Mouse (Mus musculus) left cerebral cortex, adult 9 months (tissue): ENCODE measurements at regions not wholly inside any gene's neighbourhood (a gene's known extent, or its start where the extent isn't known, plus 50 kb on each side); places are given as distances from the start of the nearest gene placed in this dataset.
A peak's percentile ranks its signal among the peaks of the same experiment; 100 is the strongest.

Experiments used
- DNase-seq, 2 experiments: peaks; one replicate each; pipeline ENCODE4 v3.0.0; 2022; ENCODE audit warnings: low spot score in 2 of 2

- DNase-seq: no peak
These were observed 475.2 kb upstream of the Gm26657 start for GRCm38 (mm10) chr4:56264626-56265025.

DNA sequence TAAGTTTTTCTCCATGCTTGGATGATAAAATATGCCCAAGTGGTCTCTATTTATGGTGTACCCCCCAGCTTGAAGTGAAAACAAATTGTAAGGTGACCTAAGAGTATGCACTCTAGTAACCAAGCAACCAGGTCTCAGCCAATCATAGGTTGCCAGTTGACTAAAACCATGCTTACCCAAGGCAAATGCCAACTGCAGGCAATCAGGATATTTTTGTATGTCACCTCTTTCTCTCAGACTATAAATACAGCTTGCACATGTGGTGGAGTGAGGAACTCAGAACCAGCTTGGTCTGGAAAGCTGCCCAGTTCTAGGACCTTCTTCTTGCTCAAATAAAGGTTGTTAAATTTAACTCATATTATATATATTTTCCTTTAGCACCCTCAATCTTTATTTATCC lies 476.0 kb upstream of the Gm26657 start:
- peak in 1 of 2 experiments; percentile 11 for DNase-seq

DNA sequence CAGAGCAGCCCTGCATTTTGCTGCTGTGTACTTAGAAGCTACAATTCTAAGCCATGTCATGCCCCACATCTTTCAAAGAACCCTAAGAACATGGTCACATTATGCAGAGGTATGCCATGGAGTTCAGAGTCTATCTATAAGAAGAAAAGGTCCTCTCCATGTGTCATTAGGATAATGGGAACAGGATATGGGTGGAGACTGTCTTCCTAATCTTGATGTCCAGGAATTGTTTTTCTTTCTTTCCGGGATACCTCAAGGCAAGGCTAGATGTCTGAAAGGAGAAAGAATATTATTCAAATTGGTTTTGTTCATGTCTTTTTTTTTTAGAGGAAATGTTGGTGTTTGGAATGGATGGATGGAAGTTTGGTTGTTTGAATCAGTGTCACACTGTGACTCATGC lies 477.3 kb upstream of the Gm26657 start:
- DNase-seq: no peak

DNA sequence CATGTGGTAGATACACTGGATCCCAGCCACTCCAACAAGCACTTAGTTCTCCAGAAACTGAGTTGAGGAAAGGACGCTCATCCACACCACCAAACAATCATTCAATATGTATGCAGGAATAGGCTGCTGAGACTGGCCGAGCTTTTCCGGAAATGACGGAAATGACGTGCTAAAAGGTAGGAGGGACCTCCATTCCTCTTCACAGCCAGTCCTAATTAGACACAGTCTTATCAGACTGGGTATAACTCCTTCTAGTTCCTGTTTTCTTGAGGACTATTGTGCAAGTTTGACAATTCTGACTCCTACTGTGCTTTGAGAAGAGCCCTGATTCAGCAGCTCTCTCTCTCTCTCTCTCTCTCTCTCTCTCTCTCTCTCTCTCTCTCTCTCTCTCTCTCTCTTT lies 477.9 kb upstream of the Gm26657 start:
- no peak for DNase-seq

- DNase-seq: no peak
These were observed 487.5 kb upstream of the Gm26657 start for GRCm38 (mm10) chr4:56252375-56252774.

- DNase-seq: no peak
These were observed 488.1 kb upstream of the Gm26657 start for GRCm38 (mm10) chr4:56251766-56252165.

DNA sequence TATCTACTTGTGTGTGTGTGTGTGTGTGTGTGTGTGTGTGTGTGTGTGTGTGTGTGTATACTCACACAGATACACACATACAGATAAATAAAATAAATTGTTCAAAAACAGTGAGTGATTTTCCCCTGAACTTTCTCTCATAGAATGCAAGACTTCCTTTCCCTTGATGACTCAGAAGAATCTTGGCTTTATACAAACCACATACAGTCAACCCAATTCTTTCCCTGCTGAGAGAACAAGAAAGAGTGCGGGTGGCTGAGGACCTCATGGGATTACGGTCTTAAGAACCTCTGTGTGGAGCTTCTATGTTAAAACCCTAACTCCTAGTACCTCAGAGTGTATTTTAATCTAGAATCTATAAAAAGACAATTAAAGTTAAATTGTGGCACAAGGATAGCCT lies 489.3 kb upstream of the Gm26657 start:
- DNase-seq: no peak

DNA sequence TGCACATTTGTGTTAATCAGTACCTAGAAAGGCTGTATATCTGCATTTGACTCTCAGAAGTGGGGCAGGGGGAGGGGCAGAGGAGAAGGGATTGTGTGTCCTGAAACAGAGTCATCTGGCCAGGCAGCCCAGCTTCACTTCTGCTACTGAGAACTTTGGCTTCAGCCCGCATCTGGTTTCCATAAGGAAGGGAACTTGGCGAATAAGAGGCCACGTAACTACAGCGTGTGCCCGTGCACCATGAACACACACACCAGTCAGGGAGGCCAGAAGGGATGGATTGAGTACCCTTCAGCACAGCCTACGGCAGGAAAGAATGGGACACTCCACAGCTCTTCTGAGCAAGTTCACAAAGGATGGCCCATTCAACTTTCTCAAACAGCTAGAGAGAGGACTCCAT lies 496.0 kb upstream of the Gm26657 start:
- no peak for DNase-seq

DNA sequence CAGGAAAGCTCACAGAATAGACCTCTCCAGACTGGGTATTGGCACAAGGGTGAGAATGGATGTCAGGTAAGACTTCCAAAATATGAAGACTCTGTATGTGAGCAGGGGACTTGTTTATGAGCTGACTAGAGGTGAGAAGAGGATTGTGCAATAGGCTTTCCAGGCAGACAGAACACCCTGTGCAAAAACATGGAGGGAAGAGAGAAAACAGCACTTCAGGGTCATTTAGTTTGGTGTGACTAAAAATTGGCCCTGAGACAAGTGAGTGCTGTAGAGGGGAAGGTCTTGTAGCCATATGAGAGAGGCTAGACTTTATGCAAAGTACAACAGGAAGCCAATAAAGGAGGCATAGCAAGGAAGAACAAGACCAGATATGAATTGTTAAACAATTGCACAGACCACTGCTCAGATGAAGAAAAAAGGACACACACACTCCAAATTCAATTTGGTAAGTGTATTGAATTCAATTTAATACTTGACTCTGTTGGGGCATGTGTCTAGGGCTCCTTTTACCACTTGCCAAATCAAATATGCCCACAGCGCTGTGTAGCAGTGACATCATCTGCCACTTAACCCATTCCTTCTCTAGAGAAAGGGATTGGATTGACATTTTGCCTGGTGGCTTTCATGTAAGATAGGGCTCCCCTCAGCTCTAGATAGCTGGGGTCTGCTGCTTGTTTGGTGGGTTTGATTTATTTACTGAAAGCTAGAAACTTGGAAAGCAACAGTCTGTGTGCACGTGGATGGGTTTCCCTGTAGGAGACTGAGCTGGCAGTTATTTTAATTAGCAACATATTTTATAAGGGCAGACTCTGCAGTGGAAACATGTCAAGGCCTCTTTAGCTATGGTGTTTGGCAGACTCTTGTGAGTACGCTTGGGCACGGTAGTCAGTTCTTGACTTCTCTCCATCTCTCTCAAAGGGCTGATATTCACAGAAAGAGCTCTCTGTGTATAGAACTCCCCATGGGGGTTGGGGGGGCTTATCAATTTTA lies 501.1 kb upstream of the Gm26657 start:
- DNase-seq: no peak

DNA sequence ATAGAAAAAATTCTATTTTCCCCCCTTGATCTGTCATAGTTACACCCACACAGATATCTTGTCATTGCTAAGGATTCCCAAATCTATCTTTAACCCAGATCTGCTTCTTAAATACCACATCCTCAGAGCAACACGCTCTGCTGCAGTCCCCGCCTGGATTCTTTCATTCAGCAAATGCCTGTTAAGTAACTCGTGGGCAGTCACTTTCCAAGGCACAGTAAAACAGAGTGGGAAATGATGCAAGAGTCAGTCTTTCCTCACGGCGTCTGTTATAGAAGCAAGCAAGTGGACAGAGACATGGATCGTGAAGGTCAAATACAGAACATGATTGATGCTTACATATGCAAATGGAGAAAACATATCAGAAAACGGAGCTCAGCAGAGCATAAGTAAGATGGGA lies 508.5 kb upstream of the Gm26657 start:
- no peak for DNase-seq

GRCm38 (mm10) chr4:56230451-56230850 lies 509.4 kb upstream of the Gm26657 start:
- DNase-seq: no peak

GRCm38 (mm10) chr4:56226493-56226892 lies 513.4 kb upstream of the Gm26657 start:
- DNase-seq: no peak

DNA sequence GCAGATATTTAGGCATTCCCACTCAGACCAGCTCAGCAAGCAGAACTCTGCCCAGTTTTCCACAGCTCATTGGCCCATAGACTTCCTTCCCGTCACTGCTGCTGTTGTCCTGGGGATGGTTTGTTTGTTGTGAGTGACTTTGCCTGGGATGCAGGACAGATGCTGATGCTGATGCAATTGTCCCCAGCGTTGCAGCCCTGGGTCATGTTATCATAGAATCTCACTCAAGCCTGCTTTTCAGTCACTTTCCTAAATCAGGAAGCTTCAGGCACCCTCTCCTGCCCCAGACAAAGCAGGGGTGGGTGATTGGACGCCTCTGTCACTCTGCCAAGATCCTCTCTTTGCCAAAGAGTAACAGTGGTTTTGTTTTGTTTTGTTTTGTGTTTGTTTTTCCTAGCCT lies 515.3 kb upstream of the Gm26657 start:
- DNase-seq: no peak

DNA sequence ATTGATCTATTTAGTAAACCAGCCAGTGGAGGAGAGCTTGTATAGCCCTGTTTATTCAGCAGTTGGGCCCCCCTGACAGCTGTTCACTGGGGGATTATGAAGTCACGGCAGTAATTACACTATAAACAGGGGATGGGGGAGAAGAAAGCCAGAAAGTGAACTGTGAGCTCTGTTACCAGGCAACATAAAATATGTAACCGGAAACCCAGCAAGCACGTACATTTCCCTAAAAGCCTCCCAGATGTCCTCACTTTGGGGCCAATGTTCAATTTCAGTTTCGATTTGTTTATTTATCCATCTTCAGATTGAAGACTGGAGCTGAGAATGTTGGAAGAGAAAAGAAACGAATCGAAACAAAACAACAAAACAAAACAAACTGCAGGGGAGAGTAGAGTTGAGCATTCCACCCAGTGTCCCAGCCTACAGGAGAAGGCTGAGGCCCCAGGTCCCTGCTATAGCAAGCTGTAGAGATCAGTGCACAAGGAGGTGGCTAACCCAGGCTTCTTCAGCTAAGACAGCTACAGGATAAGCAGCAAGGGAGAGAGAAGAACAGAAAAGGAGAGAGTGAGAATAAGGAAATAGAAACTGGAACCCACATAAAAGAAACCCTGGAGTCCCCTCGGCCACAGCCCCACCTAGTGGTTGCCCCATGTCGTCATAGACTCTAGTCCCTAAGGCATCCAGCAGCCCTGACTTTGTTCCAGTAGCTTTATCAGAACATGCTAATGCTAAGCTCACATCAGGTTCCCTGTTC lies 517.7 kb upstream of the Gm26657 start:
- peak in 1 of 2 experiments; percentile 19 for DNase-seq

DNA sequence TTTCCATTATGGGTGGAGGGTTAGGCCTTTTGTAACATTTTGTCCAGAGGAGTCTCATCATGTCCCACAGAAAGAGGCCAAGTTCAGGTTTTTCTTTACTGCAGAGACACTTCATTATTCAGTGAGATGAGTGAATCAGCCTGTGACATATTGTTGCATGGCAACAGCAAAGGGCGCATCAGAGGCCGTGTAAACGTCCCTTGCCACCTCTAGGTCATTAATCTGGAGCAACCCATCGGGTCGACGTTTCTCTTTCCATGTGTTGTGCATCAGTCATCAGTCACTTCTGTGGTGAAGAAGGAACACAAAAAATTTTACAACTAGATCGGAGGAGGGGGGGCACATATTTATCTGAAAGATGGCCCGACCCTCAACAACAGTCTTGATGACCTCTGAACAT lies 519.3 kb upstream of the Gm26657 start:
- DNase-seq: no peak

DNA sequence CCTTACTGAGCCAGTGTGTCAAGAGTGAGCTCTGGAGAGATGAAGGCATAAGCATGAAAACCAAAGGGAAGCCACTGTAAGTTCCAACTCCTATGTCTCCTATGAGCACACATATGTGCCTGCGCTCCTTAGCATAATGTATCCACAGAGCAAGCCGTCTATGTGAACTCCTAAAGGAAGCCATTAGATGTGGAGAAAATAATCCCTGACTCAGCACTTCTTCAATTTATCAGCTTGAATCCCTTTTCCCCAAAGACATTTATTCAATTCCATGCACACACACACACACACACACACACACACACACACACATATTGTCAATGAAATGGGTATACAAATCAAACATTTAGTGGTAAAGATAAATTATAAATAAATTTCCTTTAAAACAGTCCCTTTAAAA lies 530.4 kb upstream of the Gm26657 start:
- DNase-seq: no peak

DNA sequence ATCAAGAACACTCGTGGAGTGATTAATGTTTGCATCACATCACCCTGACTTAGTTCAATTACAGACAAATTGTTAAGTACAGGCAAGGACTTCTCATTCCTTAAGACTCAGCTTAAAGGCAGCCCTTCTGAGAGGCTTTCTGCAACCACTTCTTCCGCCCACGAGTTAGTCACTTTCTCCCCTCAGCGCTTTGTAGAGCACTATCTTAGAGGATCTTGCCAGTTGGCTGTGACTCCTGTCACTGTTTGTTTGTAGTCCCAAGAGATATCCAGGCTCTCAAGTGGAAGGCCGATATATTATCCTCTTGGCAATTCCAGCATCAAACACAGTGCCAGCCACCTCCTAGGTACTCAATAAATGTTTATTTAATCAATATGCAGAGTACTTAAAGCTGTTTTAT lies 532.1 kb upstream of the Gm26657 start:
- DNase-seq: no peak

- no peak for DNase-seq
These were observed 534.8 kb upstream of the Gm26657 start for GRCm38 (mm10) chr4:56205069-56205468.

DNA sequence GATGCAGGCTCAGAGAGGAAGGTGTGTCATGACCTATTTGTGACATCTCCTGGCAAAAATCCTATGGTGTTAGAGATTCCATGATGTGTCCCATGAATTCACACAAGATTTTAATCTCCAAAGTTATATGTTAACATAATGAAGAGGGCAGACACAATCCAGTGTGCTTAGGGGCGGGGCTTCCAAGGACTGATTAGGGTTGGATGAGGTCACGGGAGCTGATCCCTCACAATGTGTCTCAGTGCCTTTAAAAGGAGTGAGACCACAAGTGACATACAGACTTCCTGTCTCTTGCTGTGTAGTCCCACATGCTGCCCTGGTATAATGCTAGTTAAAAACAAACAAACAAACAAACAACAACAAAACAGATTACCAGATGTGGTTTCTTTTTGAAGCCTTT lies 546.5 kb upstream of the Gm26657 start:
- DNase-seq: no peak

- no peak for DNase-seq
These were observed 547.4 kb upstream of the Gm26657 start for GRCm38 (mm10) chr4:56192516-56192915.

DNA sequence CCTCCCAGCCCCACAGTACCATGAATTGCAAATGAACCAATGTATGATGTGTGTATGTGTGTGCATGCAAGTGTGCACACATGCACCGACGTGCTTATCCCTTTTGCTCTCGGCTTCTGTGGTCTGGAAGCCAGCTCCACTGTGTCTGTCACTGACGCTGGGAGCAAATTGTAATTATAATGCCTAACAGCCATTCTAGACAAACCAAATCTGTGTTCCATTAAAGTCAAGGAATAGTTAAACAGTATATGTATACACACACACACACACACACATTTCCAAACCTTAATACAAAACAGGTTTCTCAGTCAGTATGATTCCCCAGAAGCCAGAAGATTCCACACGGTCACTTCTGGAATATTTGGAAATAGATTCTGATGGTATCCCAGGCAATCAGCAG lies 560.3 kb upstream of the Gm26657 start:
- no peak for DNase-seq

DNA sequence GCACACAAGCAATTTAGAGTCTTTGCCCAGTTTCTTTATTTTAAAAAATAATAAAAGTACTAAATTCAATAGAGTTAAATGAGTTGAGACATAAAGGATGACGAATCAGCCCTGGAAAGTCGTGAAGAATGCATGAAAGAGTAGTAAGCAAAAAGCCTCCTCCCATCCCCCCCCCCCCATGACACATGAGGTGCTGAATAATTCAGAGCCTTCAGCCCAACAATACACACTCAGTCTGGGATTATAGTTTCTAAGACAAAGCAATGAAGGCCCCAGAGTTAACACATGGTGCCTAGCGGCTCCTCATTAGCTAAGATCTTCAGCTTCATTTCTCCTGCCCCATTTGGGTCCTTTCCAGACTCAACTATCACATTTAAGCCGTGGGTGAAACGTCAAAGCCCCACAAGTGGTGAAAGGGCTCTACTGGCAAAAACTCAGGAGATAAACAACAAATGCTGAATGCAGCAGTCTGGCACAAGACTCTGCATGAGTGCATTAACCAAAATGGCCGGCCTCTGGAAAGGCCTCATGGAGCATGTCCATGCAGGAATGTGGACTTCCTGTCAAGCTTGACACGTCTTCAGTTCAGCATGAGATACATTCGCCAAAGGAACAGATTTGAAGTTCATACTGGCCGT lies 560.9 kb upstream of the Gm26657 start:
- no peak for DNase-seq

DNA sequence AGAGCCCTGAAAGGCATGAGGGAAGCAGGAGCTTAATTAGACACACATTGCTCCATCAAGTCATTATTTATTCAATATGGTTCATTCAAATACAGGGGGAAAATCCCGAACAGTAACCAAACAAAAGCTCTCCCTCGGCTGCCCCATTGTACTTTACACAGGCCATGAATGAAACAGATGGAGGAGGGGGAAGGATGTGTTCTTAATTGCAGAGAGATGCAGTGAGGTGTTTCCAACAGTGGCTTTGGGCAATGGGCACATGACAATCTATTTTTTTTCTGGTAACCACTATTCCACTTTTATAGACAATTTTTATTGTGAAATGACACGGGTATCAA lies 578.6 kb upstream of the Gm26657 start:
- no peak for DNase-seq
